Mouse (Mus musculus) brain, adult 2 months (tissue): ENCODE data around the gene Mms22l.
"Not testable (repeated sequence)": the region's sequence is repeated elsewhere in the genome, so short reads cannot be mapped to it uniquely, and the experiment has no call there.

Experiments
- DNase-seq: peaks from one replicate; pipeline ENCODE4 v3.0.0; 2011; ENCODE audit warnings: low read depth, low spot score

Gene Mms22l

DNA sequence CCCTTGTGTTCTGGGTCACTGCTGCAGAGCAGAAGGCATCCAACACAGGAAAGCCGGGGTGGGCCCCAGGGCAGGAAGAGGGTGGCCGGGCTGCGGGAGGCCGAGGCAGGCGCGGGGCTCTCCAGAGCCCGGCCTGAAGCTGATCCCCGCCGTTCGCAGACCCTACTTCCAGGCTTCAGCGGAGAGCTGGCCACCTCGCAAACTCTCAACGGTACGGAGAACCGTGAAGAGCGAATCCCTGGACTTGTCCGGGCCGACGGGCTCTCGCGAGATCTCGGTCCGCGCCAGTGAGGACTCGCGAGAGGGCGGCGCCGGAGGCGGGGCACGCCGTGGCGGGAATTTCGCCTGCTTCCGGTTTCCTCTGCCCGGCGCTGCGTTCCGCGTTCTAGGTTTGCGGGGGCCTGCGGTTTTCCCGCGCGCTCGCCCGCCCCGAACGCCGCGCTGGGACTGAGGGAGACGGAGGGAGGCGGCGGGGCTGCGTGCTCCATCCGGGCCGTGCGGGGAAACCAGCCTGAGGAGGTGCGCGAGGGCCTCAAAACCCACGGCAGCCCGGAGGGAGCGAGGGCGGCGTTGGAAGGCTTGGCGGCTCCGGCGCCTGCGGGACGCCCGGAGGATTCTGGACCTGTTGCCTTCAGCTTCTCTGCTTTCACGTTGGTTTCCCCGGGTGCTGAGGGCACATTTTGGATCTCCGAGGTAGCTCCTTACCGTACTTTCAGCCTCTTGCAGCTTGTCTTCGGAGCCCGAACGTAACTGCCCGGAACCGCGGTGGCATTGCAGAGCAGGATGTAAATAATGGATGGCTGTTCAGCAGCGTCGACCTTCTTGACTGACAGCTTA, at the start of gene Mms22l:
TSS of gene Mms22l (plus strand) at position 336 of the 837 bp plus-strand sequence.
- DNase-seq = peak; percentile 96

DNA sequence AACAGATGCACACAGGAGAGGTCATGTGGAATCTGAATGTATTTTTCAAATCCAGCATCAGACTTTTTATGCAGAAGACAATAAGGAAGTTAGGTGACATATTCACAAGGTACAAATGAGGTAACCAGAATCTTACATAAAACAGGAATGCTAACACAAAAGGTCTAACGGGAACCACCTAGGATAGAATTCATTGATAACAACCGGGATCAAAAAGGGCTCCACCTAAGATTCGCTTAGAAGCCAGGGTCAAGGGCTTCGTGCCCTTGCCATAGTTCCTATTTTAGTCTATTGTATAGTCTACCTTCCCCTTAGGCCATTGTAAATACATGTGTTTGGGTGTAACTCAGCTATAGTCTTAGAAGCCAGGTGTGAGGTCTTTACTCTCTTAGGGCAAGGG, 12.2 kb upstream of the Mms22l start:
- not testable (repeated sequence) for DNase-seq

DNA sequence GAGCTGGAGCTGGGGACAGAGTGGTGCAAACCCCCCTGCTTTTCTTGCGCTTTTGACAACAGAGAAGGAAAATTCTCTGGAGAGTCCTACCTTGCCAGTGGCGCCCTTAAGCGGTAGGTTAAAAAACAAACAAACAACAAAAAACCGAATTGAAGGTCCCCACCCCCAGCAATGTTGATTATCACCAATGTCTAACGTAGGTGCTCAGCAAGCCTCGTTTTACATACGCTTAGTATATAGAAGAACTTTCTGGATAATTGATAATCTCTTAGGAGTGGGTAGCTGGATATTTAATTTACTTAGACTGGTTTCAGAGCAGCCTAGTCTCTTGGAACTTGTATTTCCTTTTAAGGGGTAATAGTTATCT, 685 bp downstream of the Mms22l start:
- DNase-seq = no peak

GRCm38 (mm10) chr4:24509195-24509594, 12.9 kb downstream of the Mms22l start:
- DNase-seq = no peak

GRCm38 (mm10) chr4:24536989-24537388, 40.7 kb downstream of the Mms22l start:
- no peak for DNase-seq

DNA sequence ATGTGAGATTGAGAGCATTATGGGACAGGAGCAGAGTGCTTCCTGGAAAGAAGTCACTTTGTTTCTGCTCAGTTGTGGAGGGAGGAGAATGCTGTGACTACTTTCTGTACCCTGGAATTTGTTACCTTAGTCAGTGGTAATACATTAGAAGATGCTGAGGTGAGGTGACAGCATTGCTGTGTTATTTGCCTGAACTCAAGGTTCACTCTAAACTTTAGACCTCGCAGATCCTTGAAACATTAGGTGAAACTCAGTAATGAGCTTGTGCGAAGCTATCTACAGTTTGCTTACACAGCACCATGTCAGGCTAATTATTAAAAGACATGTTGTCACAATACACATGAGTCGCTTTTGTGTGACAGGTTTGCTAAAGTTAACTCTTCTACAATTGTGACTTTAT, 47.2 kb downstream of the Mms22l start:
- DNase-seq = no peak

DNA sequence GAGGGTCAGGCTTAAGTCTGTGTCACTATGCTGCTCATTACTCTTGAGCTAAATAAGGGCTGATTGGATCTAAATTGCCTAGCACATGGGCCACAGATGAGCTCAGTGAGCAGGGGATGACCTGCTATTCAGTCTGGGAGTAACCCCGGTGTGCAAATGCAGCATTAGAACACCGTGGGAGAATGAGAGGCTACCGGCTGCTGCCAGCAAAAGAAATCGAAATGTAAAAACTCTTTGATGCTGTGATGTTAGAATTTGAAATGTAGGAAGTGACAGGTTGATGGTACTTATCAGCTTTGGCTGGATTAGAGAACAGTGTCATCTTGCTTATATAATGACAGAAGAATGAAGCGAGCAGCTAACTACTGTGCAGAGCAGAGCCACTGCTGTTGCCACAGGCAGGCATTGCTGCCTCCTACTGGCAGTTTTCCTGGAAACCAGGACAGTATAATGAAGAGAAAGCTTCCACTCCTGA, 48.5 kb downstream of the Mms22l start:
- peak; percentile 92 for DNase-seq

DNA sequence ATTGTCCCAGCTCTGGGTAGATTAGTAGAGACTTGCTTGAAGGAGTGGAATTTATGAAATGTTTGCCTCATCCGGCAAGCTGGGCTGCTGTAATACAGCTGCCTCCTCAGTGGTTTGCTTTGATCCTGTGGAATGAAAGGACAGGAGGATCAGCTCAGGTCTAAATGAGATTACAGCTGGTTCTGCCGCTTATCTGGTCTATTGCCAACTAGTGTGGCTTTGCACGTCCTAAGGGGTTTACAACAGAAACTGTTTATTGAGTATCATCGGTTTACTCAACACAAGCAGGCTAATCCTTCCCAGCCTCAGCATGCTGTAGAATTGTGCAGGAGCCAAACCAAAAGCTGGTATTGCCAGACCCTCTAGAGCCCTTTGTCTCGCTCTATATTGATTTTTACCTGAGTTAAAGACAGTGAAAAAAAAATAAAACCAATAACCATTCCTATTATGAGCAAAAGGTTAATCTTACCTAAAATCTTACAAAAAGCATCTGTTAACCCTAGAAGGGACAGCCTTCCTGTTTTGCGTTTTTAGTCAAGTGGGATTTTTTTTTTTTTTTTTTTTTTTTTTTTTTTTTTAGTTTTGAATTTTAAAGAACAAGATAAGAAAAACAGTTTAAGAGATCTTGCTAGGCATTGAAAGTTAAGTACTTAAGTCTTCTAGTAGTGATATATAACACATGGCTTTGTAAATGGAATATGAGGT, 60.0 kb downstream of the Mms22l start:
- DNase-seq = no peak

GRCm38 (mm10) chr4:24557149-24557548, 60.9 kb downstream of the Mms22l start:
- no peak for DNase-seq

GRCm38 (mm10) chr4:24568026-24568425, 71.8 kb downstream of the Mms22l start:
- no peak for DNase-seq

GRCm38 (mm10) chr4:24568989-24569556, 72.8 kb downstream of the Mms22l start:
- no peak for DNase-seq

GRCm38 (mm10) chr4:24574276-24574675, 78.0 kb downstream of the Mms22l start:
- peak; percentile 82 for DNase-seq

DNA sequence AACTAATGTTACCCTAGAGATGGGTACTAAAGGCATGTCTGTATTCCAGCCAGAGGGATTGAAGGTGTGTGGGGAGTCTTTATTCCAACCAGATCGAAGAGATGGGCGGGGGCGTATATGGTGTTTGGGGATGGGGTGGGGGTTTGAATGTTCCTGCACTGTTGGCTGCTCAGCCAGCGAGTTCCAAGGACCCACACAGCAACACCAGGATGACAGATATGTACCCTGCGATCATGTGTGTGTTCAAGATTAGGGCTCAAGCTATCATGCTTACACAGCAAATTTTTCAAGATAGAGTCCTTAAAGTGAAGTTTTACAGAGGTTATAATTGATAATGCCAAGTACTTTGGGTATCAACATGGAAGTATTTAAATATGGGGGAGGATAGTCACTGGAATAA, 81.3 kb downstream of the Mms22l start:
- no peak for DNase-seq

DNA sequence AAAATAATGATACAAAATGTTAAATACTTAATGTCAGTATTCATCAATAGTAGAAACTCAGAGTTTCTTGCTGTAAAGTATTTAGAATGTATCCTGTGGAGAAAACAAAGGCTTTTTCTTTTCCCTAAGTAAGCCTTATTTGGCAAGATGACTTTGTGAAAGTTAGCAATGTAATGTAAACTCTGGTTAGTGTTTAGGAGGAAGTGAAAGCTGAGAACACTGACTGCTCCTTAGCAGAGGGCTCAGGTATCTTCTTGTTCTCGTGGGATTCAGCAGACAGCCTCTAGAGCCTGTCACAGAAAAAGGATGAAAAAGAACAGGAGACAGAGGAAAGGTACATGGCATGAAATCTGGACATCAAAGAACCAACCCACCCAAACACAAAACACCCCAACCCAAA, 86.0 kb downstream of the Mms22l start:
- DNase-seq = no peak

DNA sequence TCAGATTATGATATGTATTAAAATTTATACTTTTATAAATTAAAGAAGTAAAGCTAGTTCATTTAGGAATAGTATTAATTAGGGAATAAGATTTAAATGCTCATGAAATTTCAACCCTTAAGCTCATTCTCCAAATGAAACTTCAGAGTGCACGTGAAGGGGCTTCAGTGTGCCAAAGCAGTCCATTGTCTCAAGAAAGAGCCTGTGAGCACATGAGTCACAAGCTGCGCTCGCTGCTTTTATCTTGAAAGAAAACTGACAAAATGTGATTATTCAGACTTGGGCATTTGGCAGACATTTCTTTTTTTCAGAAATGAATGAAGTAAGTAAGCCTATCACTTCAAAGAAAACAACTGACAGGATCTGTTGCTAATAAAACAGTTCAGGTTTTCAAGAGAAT, 87.7 kb downstream of the Mms22l start:
- peak; percentile 3 for DNase-seq

DNA sequence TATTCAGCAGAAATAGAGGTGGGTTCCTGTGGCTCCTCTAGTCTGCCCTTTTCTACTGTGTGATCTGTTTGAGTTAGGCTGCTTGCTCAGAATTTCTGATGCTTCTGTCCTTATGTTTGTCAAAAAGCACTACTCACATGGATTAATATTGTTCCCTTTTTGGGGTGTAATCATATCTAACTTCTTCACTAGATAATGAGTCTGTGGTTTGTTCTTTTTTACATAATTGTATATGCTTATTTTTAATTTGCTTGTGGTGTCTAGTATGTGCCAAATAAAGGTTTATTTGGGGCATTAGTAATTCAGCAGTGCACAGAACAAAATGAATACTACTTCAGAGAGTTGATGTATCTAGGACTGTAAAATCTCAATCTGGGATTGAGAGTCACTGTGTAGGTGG, 98.6 kb downstream of the Mms22l start:
- no peak for DNase-seq

DNA sequence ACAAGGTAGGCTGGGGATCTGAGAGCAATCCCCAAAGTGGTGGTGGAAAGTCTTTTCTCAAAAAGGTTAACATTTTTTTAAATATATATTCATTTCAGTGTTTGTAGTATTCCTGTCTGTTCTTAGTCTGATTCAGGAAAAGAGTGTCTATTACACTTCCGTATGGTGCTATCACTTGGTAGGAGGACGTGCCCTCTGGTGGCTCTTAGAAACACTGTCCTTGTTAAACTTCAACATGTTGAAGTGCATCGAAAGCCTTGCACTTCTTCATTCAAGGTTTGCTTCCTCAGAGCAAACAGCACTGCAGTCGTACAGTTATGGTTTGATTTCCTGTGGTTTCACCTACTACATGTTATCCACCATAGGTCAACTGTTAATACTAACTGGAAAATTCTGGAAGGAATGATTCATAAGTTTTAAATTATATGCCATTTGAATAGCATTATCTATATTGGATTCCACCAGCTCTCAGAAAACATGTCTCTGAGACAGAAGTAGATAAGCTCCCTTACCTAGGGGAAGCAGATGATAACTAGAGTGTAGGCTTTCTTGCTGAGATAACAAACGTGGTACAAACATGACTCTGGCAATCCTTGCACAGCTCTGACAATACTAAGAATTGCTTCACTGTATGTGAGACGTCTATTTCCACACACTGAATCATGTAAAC, 100.8 kb downstream of the Mms22l start:
- DNase-seq = peak; percentile 7

GRCm38 (mm10) chr4:24598637-24599036, 102.4 kb downstream of the Mms22l start:
- DNase-seq = peak; percentile 59

GRCm38 (mm10) chr4:24601711-24602110, 105.5 kb downstream of the Mms22l start:
- no peak for DNase-seq

GRCm38 (mm10) chr4:24609085-24609484, 112.8 kb downstream of the Mms22l start:
- DNase-seq = no peak

DNA sequence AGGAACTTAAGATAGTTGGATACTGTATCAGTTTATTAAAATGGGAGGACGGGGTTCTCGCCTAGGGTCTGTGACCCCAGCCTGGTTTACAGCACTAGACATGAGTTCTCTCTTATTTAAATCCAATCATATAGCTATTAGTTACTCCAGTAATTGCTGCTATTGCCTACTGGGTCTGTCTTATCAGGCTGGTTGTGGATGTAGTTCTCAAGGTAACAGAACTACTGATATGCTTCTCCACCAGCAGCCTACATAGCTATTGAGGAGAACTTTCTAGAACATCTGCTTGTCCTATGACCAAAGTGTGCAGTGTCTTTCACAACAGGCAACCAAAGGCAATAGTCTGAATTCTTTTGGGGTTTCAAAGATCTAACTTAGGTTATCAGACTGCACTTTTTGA, 113.3 kb downstream of the Mms22l start:
- no peak for DNase-seq

- no peak for DNase-seq
Measured at GRCm38 (mm10) chr4:24620005-24620404, 123.8 kb downstream of the Mms22l start.
